Mouse (Mus musculus) c-Kit-positive CD71-negative TER-119-negative erythroid progenitor cells, embryonic 14.5 days (primary cell): Measurements from ENCODE around the gene Slc4a8.
A peak's percentile ranks its signal among the peaks of the same experiment; 100 is the strongest.

Experiments used
- DNase-seq: peaks from one replicate; pipeline ENCODE4 v3.0.0-alpha.2; 2013; ENCODE audit warnings: low read depth

The Slc4a8 gene

GRCm38 (mm10) chr15:100830682-100831081, 69.1 kb downstream of the Slc4a8 start:
- peak; percentile 22 for DNase-seq

- DNase-seq: no peak
These were observed 70.6 kb downstream of the Slc4a8 start for GRCm38 (mm10) chr15:100832144-100832543.

GRCm38 (mm10) chr15:100832784-100833183, 71.2 kb downstream of the Slc4a8 start:
- no peak for DNase-seq

- no peak for DNase-seq
These were observed 75.2 kb downstream of the Slc4a8 start for GRCm38 (mm10) chr15:100836729-100837128.

- no peak for DNase-seq
These were observed 77.2 kb downstream of the Slc4a8 start for GRCm38 (mm10) chr15:100838607-100839207.

GRCm38 (mm10) chr15:100844336-100844735, 82.8 kb downstream of the Slc4a8 start:
- DNase-seq: no peak

- peak; percentile 16 for DNase-seq
These were observed 83.7 kb downstream of the Slc4a8 start for GRCm38 (mm10) chr15:100845049-100845879.

GRCm38 (mm10) chr15:100847193-100847592, 85.6 kb downstream of the Slc4a8 start:
- no peak for DNase-seq

- DNase-seq: no peak
These were observed 96.0 kb downstream of the Slc4a8 start for GRCm38 (mm10) chr15:100857586-100857985.

GRCm38 (mm10) chr15:100860856-100861255, 99.3 kb downstream of the Slc4a8 start:
- DNase-seq: no peak

GRCm38 (mm10) chr15:100865556-100865955, 104.0 kb downstream of the Slc4a8 start:
- no peak for DNase-seq

- no peak for DNase-seq
These were observed 108.0 kb downstream of the Slc4a8 start, which contains the start of gene Scn8a for GRCm38 (mm10) chr15:100869558-100869957. Gene Scn8a, plus strand, starts transcription at chr15:100869858.

- no peak for DNase-seq
These were observed 108.6 kb downstream of the Slc4a8 start for GRCm38 (mm10) chr15:100870001-100870774.

- no peak for DNase-seq
These were observed 109.2 kb downstream of the Slc4a8 start for GRCm38 (mm10) chr15:100870775-100871106.

- DNase-seq: no peak
These were observed 109.8 kb downstream of the Slc4a8 start for GRCm38 (mm10) chr15:100871107-100872011.

- DNase-seq: peak; percentile 70
These were observed 111.6 kb downstream of the Slc4a8 start for GRCm38 (mm10) chr15:100873155-100873554.
